Mouse (Mus musculus) heart, postnatal 0 days (tissue): ENCODE measurements around the gene Rspo4.

Source experiments
- CTCF ChIP-seq: IDR thresholded peaks from 2 replicates; pipeline ENCODE4 v1.5.1; 2016; ENCODE audit warnings: antibody characterized with exemption, control low read depth, low read depth
- EP300 ChIP-seq: IDR thresholded peaks from 2 replicates; pipeline ENCODE4 v1.6.1; 2016; ENCODE audit warnings: antibody characterized with exemption, low read depth

DNA sequence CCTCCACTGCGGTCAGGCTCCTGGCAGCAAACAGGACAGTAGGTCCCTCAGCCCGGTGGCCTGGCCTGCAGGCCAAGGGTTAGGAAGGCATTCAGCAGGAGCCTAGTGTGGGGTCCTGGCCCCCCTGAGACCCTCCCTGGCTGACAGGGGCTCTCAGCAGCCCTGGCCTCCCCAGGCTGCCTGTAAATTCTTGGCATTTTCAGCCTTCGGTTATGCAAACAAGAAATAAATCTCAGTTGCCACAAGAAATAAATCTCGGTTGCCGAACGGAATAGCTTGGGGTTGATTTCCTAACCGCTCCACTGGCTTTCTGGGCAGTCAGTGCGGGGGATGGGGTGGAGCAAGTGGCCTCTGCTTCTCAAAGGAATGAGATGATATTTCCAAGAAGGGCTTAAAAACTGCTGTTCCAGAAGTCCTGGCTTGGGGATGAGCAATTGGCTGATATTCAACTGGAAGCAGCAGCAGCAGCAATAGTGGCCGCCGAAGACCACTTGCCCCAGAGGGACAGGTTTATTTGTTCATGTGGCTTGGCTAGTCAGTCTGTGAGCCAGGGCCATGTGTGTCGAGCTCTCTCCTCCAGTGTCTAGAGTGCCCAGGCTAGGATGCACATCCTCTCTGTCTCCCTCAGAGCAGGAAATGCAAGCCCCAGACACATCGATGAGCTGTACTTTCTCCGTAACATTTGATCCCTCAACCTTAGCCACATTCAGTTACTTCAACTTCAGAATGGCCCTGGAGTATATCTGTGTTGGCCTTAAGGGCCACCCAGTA is 73.5 kb downstream of the Rspo4 start:
- no peak for TF ChIP-seq EP300
- no peak for TF ChIP-seq CTCF
